Mouse (Mus musculus): ENCODE results near the gene Taar5. TPM values are rescaled to one million over a fixed set of nuclear protein-coding genes. Genes with fewer than 3 reads are reported as not detected.

Gene Taar5
- not detected in 2 replicates for polyA plus RNA-seq (2012; rRNA removed)

GRCm38 (mm10) chr10:23970656-23971165 lies at the start of gene Taar5:
Taar5 (plus strand) TSS chr10:23970706.

GRCm38 (mm10) chr10:23938312-23938711 lies 32.2 kb upstream of the Taar5 start, which contains the start of gene Taar2:
Taar2 (plus strand) TSS chr10:23938572.

GRCm38 (mm10) chr10:23949508-23950005 lies 20.9 kb upstream of the Taar5 start, which contains the start of gene Taar3:
Taar3 (plus strand) TSS chr10:23949558.

DNA sequence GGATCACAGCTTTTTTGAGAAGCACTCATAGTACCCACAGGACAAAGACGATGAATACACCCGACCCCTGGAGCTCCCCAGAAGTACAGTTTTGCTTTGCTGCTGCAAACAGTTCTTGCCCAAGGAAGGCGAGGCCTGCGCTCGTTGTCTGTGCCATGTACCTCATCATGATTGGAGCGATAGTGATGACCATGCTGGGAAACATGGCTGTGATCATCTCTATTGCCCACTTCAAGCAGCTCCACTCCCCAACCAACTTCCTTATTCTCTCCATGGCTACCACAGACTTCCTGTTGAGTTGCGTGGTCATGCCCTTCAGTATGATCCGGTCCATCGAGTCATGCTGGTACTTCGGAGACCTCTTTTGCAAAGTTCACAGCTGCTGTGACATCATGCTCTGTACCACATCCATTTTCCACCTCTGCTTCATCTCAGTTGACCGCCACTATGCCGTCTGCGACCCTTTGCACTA lies 10.0 kb upstream of the Taar5 start, which contains the start of gene Taar4:
Taar4 (plus strand) TSS at position 51 of the 472 bp plus-strand sequence.

GRCm38 (mm10) chr10:23985546-23985945 lies 15.0 kb downstream of the Taar5 start, which contains the start of gene Taar6:
Taar6 (minus strand) TSS chr10:23985646.

GRCm38 (mm10) chr10:23993381-23993780 lies 22.9 kb downstream of the Taar5 start, which contains the start of gene Taar7a:
Taar7a (minus strand) TSS chr10:23993481.

DNA sequence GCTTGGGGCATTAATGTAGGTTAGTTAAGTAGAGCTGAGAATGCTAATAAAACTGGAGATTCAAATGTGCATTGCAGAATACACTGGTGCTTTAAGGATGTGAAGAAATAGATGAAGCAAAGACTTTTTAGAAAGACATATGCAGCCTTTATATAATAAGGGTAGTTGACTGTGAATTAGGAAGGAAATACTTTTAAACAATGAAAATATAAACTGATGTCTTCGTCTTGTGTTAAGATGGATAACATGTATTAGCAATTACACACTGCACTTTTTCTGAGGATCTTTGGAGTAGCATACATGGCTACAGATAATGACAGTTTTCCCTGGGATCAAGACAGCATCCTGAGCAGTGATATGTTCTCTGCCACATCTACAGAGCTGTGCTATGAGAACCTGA lies 29.1 kb downstream of the Taar5 start, which contains the start of gene Taar7b:
Taar7b (plus strand) TSS at position 301 of the 400 bp plus-strand sequence.

Other genes starting within 250 kb of the Taar5 start
- 723 and 914 TPM in 2 replicates for gene Rps12, start 183.4 kb upstream of the Taar5 start, polyA plus RNA-seq (2012; rRNA removed)
- 4.8 and 7.0 TPM in 2 replicates for gene Slc18b1, start 173.7 kb upstream of the Taar5 start, polyA plus RNA-seq (2012; rRNA removed)
- gene Vnn3, start 119.2 kb upstream of the Taar5 start, polyA plus RNA-seq (2012; rRNA removed): 0.03 TPM in 1 of 2 replicates, not detected in the other
- 0.37 and 0.80 TPM in 2 replicates for gene Vnn1, start 76.0 kb upstream of the Taar5 start, polyA plus RNA-seq (2012; rRNA removed)
- 0.09 TPM in 1 of 2 replicates, not detected in the other for gene Taar1, start 50.4 kb upstream of the Taar5 start, polyA plus RNA-seq (2012; rRNA removed)
- not detected in 2 replicates for gene Taar2, start 32.1 kb upstream of the Taar5 start, polyA plus RNA-seq (2012; rRNA removed)
- gene Taar3, start 21.1 kb upstream of the Taar5 start, polyA plus RNA-seq (2012; rRNA removed): not detected in 2 replicates
- gene Taar4, start 10.2 kb upstream of the Taar5 start, polyA plus RNA-seq (2012; rRNA removed): not detected in 2 replicates
- not detected in 2 replicates for gene Taar6, start 14.9 kb downstream of the Taar5 start, polyA plus RNA-seq (2012; rRNA removed)
- not detected in 2 replicates for gene Taar7a, start 22.8 kb downstream of the Taar5 start, polyA plus RNA-seq (2012; rRNA removed)
- gene Taar7b, start 29.2 kb downstream of the Taar5 start, polyA plus RNA-seq (2012; rRNA removed): not detected in 2 replicates
- not detected in 2 replicates for gene Taar7d, start 56.5 kb downstream of the Taar5 start, polyA plus RNA-seq (2012; rRNA removed)
- not detected in 2 replicates for gene Taar7e, start 66.9 kb downstream of the Taar5 start, polyA plus RNA-seq (2012; rRNA removed)
- not detected in 2 replicates for gene Taar7f, start 78.8 kb downstream of the Taar5 start, polyA plus RNA-seq (2012; rRNA removed)
- gene Taar8a, start 105.8 kb downstream of the Taar5 start, polyA plus RNA-seq (2012; rRNA removed): not detected in 2 replicates
- not detected in 2 replicates for gene Taar8b, start 121.6 kb downstream of the Taar5 start, polyA plus RNA-seq (2012; rRNA removed)
- gene Taar8c, start 131.2 kb downstream of the Taar5 start, polyA plus RNA-seq (2012; rRNA removed): not detected in 2 replicates
- not detected in 2 replicates for gene Taar9, start 138.8 kb downstream of the Taar5 start, polyA plus RNA-seq (2012; rRNA removed)
- 21.5 and 26.1 TPM in 2 replicates for gene Stx7, start 178.6 kb downstream of the Taar5 start, polyA plus RNA-seq (2012; rRNA removed)

Measured in stomach, adult 2 months (tissue).